Mouse (Mus musculus) B cell, adult 2 months (primary cell): ENCODE results near the gene Adgrl2.

ENCODE experiments used
- DNase-seq, 2 experiments: peaks; one replicate each; pipeline ENCODE4 v3.0.0; 2022

The Adgrl2 gene

DNA sequence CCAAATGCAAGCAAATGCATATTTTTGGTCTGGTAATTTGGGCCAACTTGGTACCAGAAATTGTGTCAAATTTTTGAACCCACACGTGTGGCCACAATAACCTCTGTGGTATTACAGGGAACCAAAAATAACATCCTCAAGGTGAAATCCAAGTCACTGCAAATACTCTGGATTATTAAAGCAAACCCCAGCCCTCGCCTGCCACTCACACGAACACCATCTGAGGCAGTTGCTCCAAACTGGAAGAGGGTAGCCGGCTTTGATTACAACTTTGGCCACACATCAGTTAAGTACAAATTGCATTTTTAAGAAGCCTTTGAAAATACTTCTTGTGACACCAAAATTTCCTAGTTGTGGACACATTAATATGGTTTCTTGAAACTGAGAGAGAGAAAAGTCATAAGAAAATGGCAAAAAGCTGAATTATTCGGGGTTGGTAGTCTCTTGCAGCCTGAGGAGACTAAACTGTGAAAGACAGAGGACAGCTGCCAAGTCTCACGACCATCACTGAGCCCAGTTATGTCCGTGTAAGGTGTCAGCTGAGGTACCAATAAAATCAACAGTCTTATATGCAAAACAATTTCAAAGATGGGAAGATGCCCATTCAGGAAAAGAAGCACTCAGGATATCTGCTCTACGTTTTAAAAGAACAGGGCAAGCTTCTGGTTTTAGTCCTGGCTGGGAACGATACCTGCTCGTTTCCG is 18.3 kb downstream of the Adgrl2 start:
- no peak for DNase-seq

DNA sequence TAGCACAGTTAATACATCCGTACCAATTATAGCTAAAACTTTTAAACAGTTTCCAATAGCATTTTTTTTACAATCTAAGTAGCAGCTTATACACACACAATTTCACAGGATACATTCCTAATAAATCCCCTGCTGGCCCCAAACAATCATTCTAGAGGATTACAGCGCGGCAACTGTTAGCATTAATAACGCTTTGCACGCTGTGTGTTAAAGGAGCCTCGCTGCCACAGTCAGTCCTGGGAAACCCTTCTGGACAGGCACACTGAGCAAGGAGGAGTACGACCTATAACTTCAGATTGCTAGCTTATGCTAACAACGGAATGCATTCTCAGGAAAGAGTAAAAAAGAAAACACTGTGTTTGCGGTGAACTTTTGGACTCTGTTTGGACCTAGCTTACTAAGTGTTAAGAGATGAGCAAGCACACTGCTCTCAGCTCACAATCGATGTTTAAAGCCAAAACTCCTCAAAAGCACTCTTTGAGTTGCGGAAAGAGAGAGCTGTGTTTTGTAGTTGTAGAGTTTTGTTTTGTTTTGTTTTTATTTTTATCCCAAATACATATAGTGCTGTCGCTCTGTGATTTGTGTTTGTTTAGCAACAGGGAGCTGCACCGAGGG is 25.3 kb downstream of the Adgrl2 start:
- DNase-seq, result no peak

DNA sequence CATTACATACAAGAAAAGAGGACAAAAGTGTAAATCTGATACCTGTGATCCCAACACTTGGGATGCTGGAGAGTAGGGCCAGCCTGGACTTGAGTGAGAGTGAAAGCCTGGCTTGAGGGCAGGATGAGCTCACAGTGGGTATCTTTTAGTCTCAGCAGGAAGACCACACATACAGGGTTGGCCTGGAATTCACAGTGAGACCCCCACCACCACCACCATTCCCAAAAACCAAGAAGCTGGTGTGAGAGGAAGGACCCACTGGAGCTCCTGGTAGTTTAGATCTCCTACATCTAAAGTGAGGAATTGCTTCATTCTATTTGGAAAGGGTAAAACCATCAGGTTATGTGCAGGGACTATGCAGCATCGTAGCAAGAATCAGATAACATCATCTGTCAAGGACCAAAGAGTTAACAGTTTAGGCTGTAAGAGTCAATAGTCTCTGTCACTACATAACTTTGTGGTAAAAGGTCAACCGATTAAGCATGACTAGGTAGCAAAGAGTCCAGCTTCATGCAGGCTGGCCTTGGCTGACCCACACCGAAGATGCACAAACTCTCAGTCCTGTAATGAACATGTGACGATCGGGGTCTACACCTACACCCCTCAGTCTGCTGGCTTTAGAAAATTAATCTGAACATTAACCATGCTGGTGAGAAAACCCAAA is 26.8 kb downstream of the Adgrl2 start:
- DNase-seq, result no peak

DNA sequence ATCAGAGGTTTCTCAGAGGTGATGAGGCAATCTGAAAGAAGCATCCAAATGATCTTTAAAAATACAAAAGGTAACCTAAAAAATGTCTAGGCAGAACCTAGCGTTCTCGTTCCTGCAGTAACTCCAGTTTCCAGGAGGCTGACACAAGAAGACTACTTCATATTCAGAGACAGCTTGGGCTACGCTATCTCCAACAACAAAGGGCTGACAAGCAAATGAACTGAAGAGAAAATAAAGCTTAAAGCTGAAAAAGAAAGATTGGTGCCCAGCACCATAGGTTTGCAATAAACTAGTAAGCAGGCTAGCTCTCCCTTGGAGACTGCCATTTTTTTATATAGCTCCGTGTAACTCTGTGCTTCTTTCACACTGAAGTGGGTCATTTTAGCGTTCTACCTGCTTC is 28.7 kb downstream of the Adgrl2 start:
- DNase-seq, result no peak

DNA sequence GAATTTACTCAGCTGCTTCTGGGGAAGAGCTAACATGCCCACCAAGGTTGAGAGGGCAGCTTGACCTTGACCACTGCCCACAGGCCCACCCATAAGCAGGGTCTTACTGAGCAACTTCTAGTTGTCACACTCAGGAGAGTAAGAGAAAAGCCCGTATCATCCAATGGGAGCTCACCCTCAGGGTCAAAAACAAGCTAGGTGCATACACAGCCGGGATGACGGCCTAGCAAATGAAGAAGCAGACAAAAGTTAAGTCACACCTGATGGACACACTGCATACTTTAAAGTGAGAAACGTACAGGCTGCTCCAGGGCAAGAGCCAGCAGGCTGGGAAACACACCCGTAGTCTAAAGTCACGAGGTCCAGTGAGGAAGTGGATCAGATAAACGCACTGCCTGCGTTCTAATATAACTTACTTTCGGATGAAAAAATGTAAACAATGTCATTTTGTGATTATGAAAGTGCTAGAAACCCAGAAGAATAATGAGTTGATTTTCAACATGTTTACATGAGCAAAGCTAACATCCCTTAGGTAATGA is 29.5 kb downstream of the Adgrl2 start:
- no peak for DNase-seq

DNA sequence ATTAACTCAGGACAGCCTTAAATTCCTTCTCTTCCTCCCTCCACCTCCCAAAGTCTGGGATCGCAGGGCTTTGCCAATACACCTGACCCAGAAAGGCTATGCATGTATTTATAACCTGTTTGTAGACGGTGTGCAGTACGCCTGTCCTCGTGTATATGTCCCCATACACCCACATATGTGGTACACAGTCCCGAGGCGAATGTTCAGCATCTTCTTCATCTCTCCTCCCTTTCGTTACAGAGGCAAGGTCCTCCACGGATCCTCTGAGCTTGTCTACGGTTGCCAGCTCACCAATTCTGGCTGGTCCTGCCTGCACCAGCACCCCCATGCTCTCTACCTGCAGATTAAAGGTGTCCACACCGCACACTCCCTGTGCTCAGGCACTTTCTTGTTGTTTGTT is 30.1 kb downstream of the Adgrl2 start:
- no peak for DNase-seq

DNA sequence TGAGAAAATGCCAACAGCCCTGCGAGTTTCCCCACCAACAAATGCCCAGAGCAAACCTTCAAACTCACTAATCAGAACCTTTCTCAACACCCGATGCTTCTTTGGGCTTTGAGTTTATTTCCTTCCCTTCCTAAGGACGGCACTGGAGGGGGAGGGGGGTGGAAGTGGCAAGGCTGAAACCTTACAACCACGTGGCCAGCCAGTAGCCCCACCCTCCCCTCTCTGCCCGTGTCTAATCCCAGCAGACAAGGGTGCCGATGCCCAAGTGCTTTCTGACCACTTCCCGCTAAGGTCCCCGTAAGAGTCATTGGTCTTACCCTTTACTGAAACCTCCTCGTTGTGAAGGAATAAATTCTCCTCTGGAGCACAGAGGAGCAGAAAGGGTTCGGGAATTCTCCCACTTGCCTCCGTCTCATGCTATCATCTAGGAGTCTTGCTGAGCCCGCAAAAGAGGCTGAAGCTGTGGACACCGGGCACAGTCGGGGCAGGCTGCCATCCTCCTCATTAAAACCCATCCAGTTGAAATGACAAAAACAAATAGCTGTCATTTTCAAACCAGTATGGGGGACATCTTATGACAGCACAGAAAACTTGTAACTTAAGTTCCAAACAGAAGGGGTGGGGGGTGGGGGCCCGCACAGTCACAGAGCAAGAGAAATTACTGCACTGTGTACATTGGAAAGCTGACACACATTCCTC is 30.9 kb downstream of the Adgrl2 start:
- peak; percentile 5 to 6 for DNase-seq

DNA sequence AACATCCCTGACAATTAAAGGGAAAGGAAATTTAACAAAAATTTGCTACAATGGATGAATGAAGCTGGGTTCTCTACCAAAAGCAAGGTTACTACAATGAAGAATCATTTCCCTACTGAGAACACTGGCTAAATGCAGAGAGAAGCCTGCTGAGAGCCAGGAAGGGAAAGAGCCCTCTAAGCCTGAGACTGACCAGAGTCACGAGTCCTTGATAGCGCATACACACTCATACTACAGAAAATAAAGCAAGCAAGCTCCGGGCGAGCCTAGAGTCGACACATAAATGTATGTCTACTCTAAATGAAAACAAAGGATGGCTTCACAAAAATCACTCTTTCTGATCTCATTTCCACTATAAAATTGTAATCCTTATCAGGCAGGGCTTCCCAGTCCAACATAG is 31.6 kb downstream of the Adgrl2 start:
- no peak for DNase-seq

DNA sequence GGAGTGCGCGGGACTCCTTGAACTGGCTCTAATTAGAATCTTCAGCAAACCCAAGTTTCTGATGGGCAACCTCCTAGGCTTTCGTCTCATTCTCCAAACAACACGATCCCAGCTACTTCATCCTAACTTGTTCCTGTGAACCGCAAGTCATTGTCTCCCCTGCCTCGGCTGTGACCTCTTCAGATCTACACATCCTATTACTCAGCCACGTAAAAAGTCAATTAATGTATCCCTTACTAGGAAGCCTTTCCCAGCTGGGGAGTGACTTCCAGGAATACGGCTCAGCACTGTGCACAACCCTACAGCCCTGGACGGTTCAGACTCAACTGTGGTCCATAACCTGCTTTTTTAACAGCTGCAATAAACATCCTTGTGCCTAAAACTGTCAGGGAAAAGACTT is 32.2 kb downstream of the Adgrl2 start:
- DNase-seq, result no peak

DNA sequence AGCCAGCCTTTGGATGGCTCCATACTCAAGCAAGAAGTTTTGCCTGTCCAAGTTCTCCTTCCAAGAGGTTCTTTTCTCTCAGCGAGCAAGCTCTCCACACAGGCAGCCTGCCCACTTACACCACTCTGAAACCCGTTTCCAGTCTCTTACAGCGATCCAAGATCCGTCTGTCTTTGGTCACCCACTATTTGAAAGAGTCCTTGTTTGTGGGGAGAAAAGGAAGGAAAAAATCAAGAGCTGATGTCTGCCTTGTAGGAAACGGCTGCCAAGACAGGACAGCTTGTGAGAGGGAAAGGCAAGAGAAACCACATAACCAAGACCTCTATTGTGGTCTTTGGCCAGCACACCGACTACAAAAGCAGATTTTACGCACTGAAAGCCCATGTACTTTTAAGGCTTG is 33.5 kb downstream of the Adgrl2 start:
- no peak for DNase-seq

DNA sequence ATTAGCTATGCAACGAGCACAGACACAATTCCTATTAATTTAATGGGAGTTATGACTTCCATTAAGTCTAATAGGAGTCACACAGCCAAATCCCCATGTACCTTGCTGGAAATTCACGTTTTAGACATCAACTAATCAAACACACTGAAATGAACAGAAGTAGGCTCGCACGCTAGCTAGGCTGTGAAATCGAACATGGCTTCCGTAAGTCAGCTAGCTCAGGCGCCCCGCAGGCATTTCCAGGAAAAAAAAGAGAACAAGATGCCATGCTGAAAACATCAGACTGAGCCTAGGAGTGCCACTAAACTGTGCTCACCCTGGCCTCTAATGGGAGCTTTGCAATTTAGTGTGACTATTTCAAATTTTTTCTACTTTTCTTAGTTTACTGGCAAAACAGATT is 40.6 kb downstream of the Adgrl2 start:
- DNase-seq, result no peak

DNA sequence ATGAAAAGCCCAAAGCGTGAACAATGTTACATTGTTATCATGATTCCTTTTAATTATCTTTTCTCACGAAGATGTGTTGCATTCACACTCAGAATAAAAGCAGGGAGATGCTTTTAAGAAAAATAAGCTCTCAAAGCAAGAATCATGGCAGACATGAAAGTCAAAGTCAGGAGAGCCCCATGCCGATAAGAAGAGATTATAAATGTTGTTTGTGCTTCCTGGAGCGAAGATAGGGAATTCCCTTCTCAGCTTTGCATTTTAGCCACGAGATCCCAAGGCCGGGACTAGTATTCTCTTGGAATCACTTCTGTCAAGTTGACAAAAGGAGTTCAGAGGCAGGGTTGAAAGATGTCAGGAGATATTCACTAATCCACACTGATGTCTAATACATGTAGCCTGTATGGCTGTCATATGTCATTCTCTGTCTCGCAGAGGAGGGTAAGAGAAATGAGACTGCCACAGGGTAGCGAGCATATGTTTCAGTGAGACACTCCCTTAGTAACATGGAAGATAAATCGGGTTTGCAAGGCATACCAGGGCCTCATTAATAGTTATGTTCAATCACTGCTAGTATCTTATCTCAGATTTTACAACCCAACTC is 42.5 kb downstream of the Adgrl2 start:
- no peak for DNase-seq

DNA sequence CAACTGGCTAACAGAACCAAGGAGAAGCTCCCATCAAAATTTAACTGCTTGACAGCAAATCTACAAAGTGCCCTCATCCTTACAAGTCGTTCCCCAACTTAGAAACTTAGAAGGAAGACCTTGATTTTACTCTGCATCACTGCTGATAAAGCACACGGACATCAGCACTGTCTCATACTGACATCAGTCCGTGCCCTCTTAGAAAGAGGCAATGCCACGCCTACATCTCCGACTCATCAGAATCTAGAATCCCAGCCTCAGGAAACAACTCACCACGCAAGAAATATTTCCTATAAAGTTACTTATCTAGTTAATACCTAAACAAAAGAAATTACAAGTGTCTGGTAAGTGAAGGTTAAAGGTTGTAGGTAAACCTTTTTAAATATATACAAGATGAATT is 43.1 kb downstream of the Adgrl2 start:
- DNase-seq, result no peak

DNA sequence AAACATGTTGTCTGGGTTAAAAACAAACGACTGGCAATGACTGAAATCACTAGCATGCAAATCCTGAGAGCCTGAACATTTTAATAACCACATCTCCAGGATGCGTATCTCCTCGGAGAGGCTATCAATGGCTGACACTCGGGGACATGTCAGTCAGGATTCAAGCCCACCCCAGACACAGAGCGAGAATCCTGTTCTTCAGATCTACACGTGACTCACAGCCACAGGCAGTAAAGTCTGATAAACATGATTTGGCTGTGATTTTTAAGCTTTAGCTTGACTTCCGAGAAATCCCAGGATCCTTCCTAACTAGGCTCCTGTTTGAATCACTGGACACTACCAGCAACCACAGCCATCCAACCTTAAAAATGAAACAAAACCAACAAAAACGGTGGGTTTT is 44.8 kb downstream of the Adgrl2 start:
- no peak for DNase-seq

DNA sequence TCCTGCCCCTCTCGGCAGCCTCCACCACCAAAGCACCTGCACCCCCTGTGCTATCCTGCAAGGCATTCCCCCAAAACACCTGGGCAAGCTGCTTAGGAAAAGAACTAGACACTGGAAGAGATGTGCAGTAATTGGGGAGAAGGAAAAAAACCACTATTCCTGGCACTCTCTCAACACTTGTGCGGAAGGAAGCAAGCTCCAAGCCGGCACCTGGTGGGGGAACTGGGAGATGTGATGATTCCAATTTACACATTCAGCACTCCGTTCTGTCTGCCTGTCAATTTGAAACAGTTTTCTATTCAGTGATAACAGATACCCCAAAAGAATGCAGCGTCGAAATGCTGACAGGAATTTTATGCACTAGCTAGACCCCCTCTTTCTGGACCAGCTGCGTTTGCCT is 50.9 kb downstream of the Adgrl2 start:
- DNase-seq, result no peak

DNA sequence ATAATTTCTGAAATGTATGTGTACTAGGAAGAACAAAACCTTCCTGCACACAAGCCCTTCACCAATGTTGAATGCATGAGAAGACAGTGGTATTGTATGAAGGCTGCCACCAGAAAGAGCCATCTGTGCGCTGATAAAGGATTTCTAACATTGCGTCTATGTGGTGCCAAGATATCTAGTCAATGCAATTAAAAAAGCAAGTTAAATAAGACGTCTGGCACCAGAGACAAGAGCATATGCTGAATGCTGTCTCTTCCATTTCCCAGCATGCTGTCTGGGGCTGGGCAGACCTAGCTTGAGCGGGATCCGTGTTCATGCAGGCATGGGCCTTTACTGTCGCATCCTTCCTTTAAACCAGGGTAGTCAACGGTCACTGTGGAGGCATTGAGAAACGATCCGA is 55.3 kb downstream of the Adgrl2 start:
- DNase-seq, result no peak

DNA sequence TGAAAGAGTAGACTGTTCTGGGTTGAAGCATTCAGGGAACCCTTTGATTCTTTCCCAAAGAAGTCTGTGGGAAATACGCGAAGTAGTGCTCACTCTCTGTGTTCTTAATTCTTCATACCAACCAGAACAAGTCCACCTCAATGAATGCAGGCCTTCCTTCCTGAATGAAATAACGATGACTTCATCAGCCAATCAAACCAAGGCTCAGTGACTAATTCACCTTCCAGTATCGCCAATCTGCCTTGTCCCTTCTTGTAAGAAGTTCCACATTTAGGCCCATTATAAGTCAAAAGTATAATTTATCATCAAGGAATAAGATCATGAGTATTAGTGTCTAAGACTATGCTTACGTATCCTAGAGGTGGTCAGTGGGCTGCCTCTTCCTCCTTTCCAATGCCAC is 56.1 kb downstream of the Adgrl2 start:
- DNase-seq, result no peak

DNA sequence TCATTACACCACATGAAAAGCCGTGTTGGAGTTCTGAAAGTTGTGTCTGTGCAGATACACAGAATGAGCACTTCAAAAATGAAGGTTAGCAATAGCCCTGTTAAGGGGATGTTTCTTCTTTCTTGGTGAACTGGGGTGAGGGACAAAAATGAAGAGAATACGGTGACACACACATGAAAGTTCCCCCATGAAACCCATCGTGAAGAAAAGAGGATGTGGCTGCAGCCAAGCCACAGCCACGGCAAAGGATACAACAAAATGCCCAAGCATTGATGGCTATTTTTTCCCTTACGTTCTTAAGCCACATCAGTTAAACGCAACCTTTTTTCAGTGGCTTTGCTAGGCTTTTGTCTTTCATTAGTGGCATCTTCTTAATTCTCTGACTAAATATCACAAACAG is 57.2 kb downstream of the Adgrl2 start:
- DNase-seq, result no peak

DNA sequence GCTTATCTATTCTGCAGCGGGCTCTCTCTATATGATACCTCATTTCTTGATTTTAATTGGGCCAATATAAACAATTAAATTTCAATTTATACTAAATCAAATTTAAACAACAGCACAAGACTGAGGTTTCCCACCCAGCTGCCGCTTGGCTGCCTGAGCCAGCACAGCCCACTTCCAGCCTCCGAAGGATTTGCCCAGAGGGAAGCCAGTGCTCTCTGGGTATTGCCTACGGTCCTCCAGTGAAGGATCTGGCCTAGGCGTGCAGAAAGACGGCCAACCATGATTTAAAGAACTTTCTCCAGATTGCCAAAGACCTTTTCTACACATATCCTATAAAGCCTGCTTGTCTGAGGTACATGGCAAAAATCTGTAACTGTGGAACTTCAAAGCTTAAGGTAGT is 59.4 kb downstream of the Adgrl2 start:
- no peak for DNase-seq

DNA sequence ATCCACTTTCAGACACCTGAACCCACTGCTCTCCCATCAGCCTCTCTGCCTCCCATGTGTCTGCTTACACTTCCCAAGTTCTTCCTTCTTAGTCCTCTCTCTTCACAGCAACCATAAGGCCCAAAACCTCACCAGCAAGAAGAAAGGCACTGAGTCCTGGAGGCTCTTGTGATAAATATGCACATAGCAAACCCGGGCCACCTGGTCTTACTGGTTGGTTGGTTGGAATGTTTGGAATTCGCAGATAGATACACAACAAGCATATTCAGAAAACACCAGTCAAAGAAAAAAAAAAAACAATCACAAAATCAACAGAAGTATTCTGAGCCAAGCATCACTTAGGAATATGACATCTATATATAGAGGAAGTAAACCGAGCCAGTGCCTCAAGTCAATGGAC is 64.0 kb downstream of the Adgrl2 start:
- no peak for DNase-seq

DNA sequence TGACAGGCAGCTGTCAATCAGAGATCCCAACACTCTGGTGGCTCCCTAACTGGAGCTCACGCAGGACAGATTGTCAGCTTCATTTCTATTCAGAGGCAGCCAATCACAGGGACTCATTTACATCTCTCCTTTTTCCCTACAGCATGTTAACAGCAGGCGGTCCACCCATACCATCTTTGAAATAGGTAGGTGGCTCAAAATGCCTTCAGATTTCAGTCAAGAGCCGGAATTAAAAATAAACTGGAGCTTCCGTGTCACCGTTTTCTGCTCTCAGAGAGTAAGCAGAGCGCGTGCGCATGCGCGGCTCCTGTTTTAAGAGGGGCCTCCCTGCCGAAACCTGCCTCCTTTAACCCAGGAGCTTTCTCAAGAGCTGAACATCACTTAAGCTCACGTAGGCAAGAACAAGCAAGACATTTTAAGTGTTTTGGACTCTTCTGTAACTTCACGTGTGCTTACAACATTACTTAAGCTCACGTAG is 67.7 kb downstream of the Adgrl2 start:
- DNase-seq, result no peak

DNA sequence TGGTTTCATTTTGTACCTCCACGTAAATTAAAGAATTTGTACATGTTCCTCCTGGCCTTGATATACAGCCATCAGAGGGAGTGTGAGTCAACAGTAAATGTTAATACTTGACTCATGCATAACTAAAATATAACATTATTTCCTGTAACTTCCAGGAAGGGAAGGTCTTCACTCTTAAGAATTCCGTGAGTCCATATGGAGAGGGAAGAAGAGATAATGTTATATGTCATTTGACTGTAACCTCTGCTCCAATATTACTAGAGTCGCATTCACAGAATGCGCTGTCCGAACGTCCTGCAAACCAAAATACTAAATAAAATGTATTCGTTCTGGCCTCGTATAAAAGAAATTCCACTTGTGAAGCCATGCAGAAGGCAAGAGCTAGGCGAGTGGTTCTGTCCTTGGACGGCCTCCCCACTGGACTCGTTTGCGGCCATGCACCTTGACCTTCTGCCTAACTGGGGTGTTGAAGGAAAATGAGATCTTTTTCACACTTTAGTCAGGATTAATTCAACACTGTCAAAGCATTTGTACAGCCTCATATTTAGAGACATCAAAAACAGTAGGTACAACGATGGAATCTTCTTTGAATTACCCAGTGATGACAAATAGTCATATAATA is 68.3 kb downstream of the Adgrl2 start:
- no peak for DNase-seq

DNA sequence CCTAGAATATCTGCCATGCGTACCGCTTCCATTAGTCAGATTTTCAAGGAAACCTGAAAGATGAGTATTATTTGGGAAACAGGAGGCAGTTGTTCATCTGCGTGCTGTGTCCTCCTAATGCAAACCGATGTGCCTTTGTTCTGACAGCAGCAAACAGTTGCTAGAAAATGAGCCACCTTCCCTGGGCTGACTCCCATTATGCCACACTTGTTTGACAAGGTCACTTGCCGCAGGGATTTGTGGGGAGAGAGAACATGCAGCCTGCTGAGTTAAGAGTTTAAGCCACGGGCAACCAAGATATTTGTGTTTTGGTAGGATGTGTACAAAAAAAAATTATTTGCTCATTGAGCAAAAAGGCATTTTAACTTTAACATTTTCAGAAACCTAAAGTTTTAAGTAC is 69.5 kb downstream of the Adgrl2 start:
- DNase-seq, result no peak
